Mouse (Mus musculus) retina, embryonic 14.5 days (tissue): Measurements from ENCODE around the gene Phykpl.
"Not testable (repeated sequence)": the region's sequence is repeated elsewhere in the genome, so short reads cannot be mapped to it uniquely, and the experiment has no call there.

Experiments
- DNase-seq: peaks from one replicate; pipeline ENCODE4 v3.0.0-alpha.2; 2015; ENCODE audit warnings: low spot score

Gene Phykpl

GRCm38 (mm10) chr11:51586411-51586810, 1.9 kb downstream of the Phykpl start:
- DNase-seq: no peak

- DNase-seq: no peak
Observed at GRCm38 (mm10) chr11:51587059-51587458, 2.5 kb downstream of the Phykpl start.

- no peak for DNase-seq
Observed at GRCm38 (mm10) chr11:51588833-51589232, 4.3 kb downstream of the Phykpl start.

- DNase-seq: no peak
Observed at GRCm38 (mm10) chr11:51590002-51590401, 5.4 kb downstream of the Phykpl start.

- no peak for DNase-seq
Observed at GRCm38 (mm10) chr11:51591168-51591567, 6.6 kb downstream of the Phykpl start.

GRCm38 (mm10) chr11:51591915-51592314, 7.4 kb downstream of the Phykpl start:
- no peak for DNase-seq

- no peak for DNase-seq
Observed at GRCm38 (mm10) chr11:51593368-51593767, 8.8 kb downstream of the Phykpl start.

GRCm38 (mm10) chr11:51593849-51594248, 9.3 kb downstream of the Phykpl start:
- DNase-seq: no peak

GRCm38 (mm10) chr11:51594715-51595350, 10.3 kb downstream of the Phykpl start:
- no peak for DNase-seq

GRCm38 (mm10) chr11:51595459-51596083, 11.0 kb downstream of the Phykpl start:
- no peak for DNase-seq

GRCm38 (mm10) chr11:51597553-51597952, 13.0 kb downstream of the Phykpl start:
- DNase-seq: no peak

GRCm38 (mm10) chr11:51602253-51602652, 17.7 kb downstream of the Phykpl start:
- DNase-seq: no peak

- peak; percentile 80 for DNase-seq
Observed at GRCm38 (mm10) chr11:51605602-51606446, 21.3 kb downstream of the Phykpl start.

GRCm38 (mm10) chr11:51606447-51607095, 22.0 kb downstream of the Phykpl start, which contains the start of gene Hnrnpab:
TSS of gene Hnrnpab (minus strand) at chr11:51606847.
- DNase-seq: peak; percentile 100

- no peak for DNase-seq
Observed at GRCm38 (mm10) chr11:51607096-51607738, 22.7 kb downstream of the Phykpl start.

- no peak for DNase-seq
Observed at GRCm38 (mm10) chr11:51609266-51609909, 24.8 kb downstream of the Phykpl start.

- DNase-seq: not testable (repeated sequence)
Observed at GRCm38 (mm10) chr11:51609940-51610339, 25.4 kb downstream of the Phykpl start.

GRCm38 (mm10) chr11:51614256-51614655, 29.7 kb downstream of the Phykpl start:
- no peak for DNase-seq

- DNase-seq: no peak
Observed at GRCm38 (mm10) chr11:51615129-51615528, 30.6 kb downstream of the Phykpl start.

GRCm38 (mm10) chr11:51615601-51616000, 31.0 kb downstream of the Phykpl start:
- peak; percentile 69 for DNase-seq

GRCm38 (mm10) chr11:51616113-51616512, 31.6 kb downstream of the Phykpl start:
- not testable (repeated sequence) for DNase-seq
